Mouse (Mus musculus): ENCODE results near the gene Actn1. TPM values are rescaled to one million over a fixed set of nuclear protein-coding genes. Genes with fewer than 3 reads are reported as not detected.

Gene Actn1
- polyA plus RNA-seq, 1 experiment from 2014 or later = 7.7 TPM

- Histone ChIP-seq H3K9me3 (ENCODE audit: low read length) (no peaks in the 10 kb centered on the region), H3K36me3 (replicated peaks; ENCODE audit: insufficient read depth, low read length) (peaks cover 35% of the 10 kb centered on the region), H3K4me3 (ENCODE audit: low read depth, low read length) (peak overlapping the region; percentile 50), H3K4me2 (ENCODE audit: low read depth, low read length) (peak overlapping the region; percentile 58), H3K4me1 (ENCODE audit: insufficient read depth) (peaks cover 2% of the 10 kb centered on the region; the same call in 1 of the 2 replicates), H3K9ac (replicated peaks) (0 out of 2 replicates have a peak overlapping the region, but pooled peaks have one; percentile 1), H3K27ac (ENCODE audit: low read depth) (peak overlapping the region; percentile 5; the same call in 1 of the 2 replicates), H3K27me3 (ENCODE audit: insufficient read depth, low read length) (no peaks in the 10 kb centered on the region)
- 23% methylated on average over 35 of the region's 35 CpGs for WGBS (ENCODE audit: insufficient replicate concordance)
- TF ChIP-seq CTCF (IDR thresholded peaks at IDR 0.05; ENCODE audit: low read depth) (no peak), EP300 (IDR thresholded peaks at IDR 0.05; ENCODE audit: low read depth) (no peak)
- peak; percentile 82 for DNase-seq
- ATAC-seq = peak; percentile 89
These were observed 91.9 kb downstream of the Actn1 start for GRCm38 (mm10) chr12:80168178-80168686.

- Histone ChIP-seq H3K4me3 (ENCODE audit: low read depth, low read length) (no peak overlapping the region), H3K4me1 (ENCODE audit: insufficient read depth) (peaks cover 4% of the 10 kb centered on the region; the same call in 1 of the 2 replicates), H3K4me2 (ENCODE audit: low read depth, low read length) (0 out of 2 replicates have a peak overlapping the region, but pooled peaks have one; percentile 58), H3K9ac (replicated peaks) (no peak overlapping the region), H3K9me3 (ENCODE audit: low read length) (no peaks in the 10 kb centered on the region), H3K27me3 (ENCODE audit: insufficient read depth, low read length) (no peaks in the 10 kb centered on the region), H3K27ac (ENCODE audit: low read depth) (no peak overlapping the region), H3K36me3 (replicated peaks; ENCODE audit: insufficient read depth, low read length) (peaks cover 25% of the 10 kb centered on the region)
- ATAC-seq (no peak), DNase-seq (no peak)
- no peak for TF ChIP-seq EP300 (IDR thresholded peaks at IDR 0.05; ENCODE audit: low read depth)
- TF ChIP-seq CTCF (IDR thresholded peaks at IDR 0.05; ENCODE audit: low read depth) = no peak
- 67% methylated on average over 3 of the region's 3 CpGs for WGBS (ENCODE audit: insufficient replicate concordance)
These were observed 92.8 kb downstream of the Actn1 start for GRCm38 (mm10) chr12:80167321-80167720.

GRCm38 (mm10) chr12:80166651-80167050 lies 93.5 kb downstream of the Actn1 start:
- 87% methylated on average over 4 of the region's 4 CpGs for WGBS (ENCODE audit: insufficient replicate concordance)
- DNase-seq = no peak
- H3K4me1 ChIP-seq (ENCODE audit: insufficient read depth) = peaks cover 4% of the 10 kb centered on the region; the same call in 1 of the 2 replicates
- H3K4me2 ChIP-seq (ENCODE audit: low read depth, low read length) = no peak overlapping the region
- H3K27ac ChIP-seq (ENCODE audit: low read depth) = no peak overlapping the region
- peaks cover 21% of the 10 kb centered on the region for H3K36me3 ChIP-seq (replicated peaks; ENCODE audit: insufficient read depth, low read length)
- H3K9me3 ChIP-seq (ENCODE audit: low read length) = no peaks in the 10 kb centered on the region
- H3K9ac ChIP-seq (replicated peaks) = no peak overlapping the region
- H3K27me3 ChIP-seq (ENCODE audit: insufficient read depth, low read length) = no peaks in the 10 kb centered on the region
- H3K4me3 ChIP-seq (ENCODE audit: low read depth, low read length) = no peak overlapping the region
- no peak for ATAC-seq
- no peak for TF ChIP-seq EP300 (IDR thresholded peaks at IDR 0.05; ENCODE audit: low read depth)
- TF ChIP-seq CTCF (IDR thresholded peaks at IDR 0.05; ENCODE audit: low read depth) = no peak

- WGBS (ENCODE audit: insufficient replicate concordance) = 77% methylated on average over 8 of the region's 8 CpGs
These were observed 95.6 kb downstream of the Actn1 start for GRCm38 (mm10) chr12:80164526-80164925.

GRCm38 (mm10) chr12:80162448-80162847 lies 97.7 kb downstream of the Actn1 start:
- no peaks in the 10 kb centered on the region for H3K9me3 ChIP-seq (ENCODE audit: low read length)
- 88% methylated on average over 3 of the region's 3 CpGs for WGBS (ENCODE audit: insufficient replicate concordance)
- no peak overlapping the region for H3K4me3 ChIP-seq (ENCODE audit: low read depth, low read length)
- TF ChIP-seq EP300 (IDR thresholded peaks at IDR 0.05; ENCODE audit: low read depth) = no peak
- TF ChIP-seq CTCF (IDR thresholded peaks at IDR 0.05; ENCODE audit: low read depth) = no peak
- H3K36me3 ChIP-seq (replicated peaks; ENCODE audit: insufficient read depth, low read length) = 0 out of 2 replicates have a peak, but pooled peaks cover 7% of the 10 kb centered on the region
- H3K4me2 ChIP-seq (ENCODE audit: low read depth, low read length) = no peak overlapping the region
- no peak for ATAC-seq
- no peaks in the 10 kb centered on the region for H3K27me3 ChIP-seq (ENCODE audit: insufficient read depth, low read length)
- peaks cover 4% of the 10 kb centered on the region; the same call in 1 of the 2 replicates for H3K4me1 ChIP-seq (ENCODE audit: insufficient read depth)
- DNase-seq = no peak
- no peak overlapping the region for H3K9ac ChIP-seq (replicated peaks)
- H3K27ac ChIP-seq (ENCODE audit: low read depth) = no peak overlapping the region

More at GRCm38 (mm10) chr12:80164526-80164925, 95.6 kb downstream of the Actn1 start:
- no peak for TF ChIP-seq CTCF (IDR thresholded peaks at IDR 0.05; ENCODE audit: low read depth)
- TF ChIP-seq EP300 (IDR thresholded peaks at IDR 0.05; ENCODE audit: low read depth) = no peak
- H3K36me3 ChIP-seq (replicated peaks; ENCODE audit: insufficient read depth, low read length) = peaks cover 7% of the 10 kb centered on the region; the same call in 1 of the 2 replicates
- no peaks in the 10 kb centered on the region for H3K27me3 ChIP-seq (ENCODE audit: insufficient read depth, low read length)
- H3K9ac ChIP-seq (replicated peaks) = no peak overlapping the region
- H3K27ac ChIP-seq (ENCODE audit: low read depth) = no peak overlapping the region
- H3K4me2 ChIP-seq (ENCODE audit: low read depth, low read length) = no peak overlapping the region
- H3K4me1 ChIP-seq (ENCODE audit: insufficient read depth) = peaks cover 4% of the 10 kb centered on the region; the same call in 1 of the 2 replicates
- no peak for ATAC-seq
- no peak for DNase-seq
- H3K4me3 ChIP-seq (ENCODE audit: low read depth, low read length) = no peak overlapping the region
- H3K9me3 ChIP-seq (ENCODE audit: low read length) = no peaks in the 10 kb centered on the region

- TF ChIP-seq CTCF (IDR thresholded peaks at IDR 0.05; ENCODE audit: low read depth) (peak; percentile 80), EP300 (IDR thresholded peaks at IDR 0.05; ENCODE audit: low read depth) (no peak)
- Histone ChIP-seq H3K4me1 (ENCODE audit: insufficient read depth) (no peaks in the 10 kb centered on the region), H3K27ac (ENCODE audit: low read depth) (no peak overlapping the region), H3K4me3 (ENCODE audit: low read depth, low read length) (no peak overlapping the region), H3K27me3 (ENCODE audit: insufficient read depth, low read length) (no peaks in the 10 kb centered on the region), H3K9ac (replicated peaks) (no peak overlapping the region), H3K4me2 (ENCODE audit: low read depth, low read length) (no peak overlapping the region), H3K36me3 (replicated peaks; ENCODE audit: insufficient read depth, low read length) (no peaks in the 10 kb centered on the region), H3K9me3 (ENCODE audit: low read length) (no peaks in the 10 kb centered on the region)
- WGBS (ENCODE audit: insufficient replicate concordance) = 2% methylated on average over 5 of the region's 5 CpGs
- ATAC-seq (no peak), DNase-seq (no peak)
These were observed 102.5 kb downstream of the Actn1 start for GRCm38 (mm10) chr12:80157675-80158074.

Measured in liver, postnatal 0 days (tissue).